ENCODE assay signal across 8 mouse cellular contexts in genomic region chr8:126592381-126592770, GRCm38 (mm10). TPM values are rescaled to one million over a fixed set of nuclear protein-coding genes. Genes with fewer than 3 reads are reported as not detected.
A peak's percentile ranks its signal among the peaks of the same experiment; 100 is the strongest.
DNase-seq lines count a peak whose midpoint lies in the region; ATAC-seq and TF ChIP-seq lines count a peak whose summit lies in the region.

No protein-coding gene starts in this region.

- TF ChIP-seq CTCF in stomach, postnatal 0 days (IDR thresholded peaks at IDR 0.05; ENCODE audit: low read depth): no peak

- peaks cover 45% of the 10 kb centered on the region for H3K4me1 ChIP-seq in embryonic facial prominence, embryonic 14.5 days (ENCODE audit: control insufficient read depth, insufficient read depth, low read length)
- H3K4me1 ChIP-seq in hindbrain, embryonic 13.5 days (replicated peaks): peaks cover 68% of the 10 kb centered on the region
- H3K4me1 ChIP-seq in stomach, postnatal 0 days (replicated peaks; ENCODE audit: control insufficient read depth, insufficient read depth): peaks cover 10% of the 10 kb centered on the region

- peaks cover 48% of the 10 kb centered on the region for H3K36me3 ChIP-seq in embryonic facial prominence, embryonic 14.5 days (ENCODE audit: control insufficient read depth, insufficient read depth, low read length)
- peaks cover 12% of the 10 kb centered on the region for H3K36me3 ChIP-seq in hindbrain, embryonic 13.5 days
- H3K36me3 ChIP-seq in stomach, postnatal 0 days (ENCODE audit: control insufficient read depth, insufficient read depth, low read length): peaks cover 25% of the 10 kb centered on the region; the same call in 1 of the 2 replicates

- no peaks in the 10 kb centered on the region for H3K9me3 ChIP-seq in embryonic facial prominence, embryonic 14.5 days (ENCODE audit: control insufficient read depth, low read length)
- no peaks in the 10 kb centered on the region for H3K9me3 ChIP-seq in hindbrain, embryonic 13.5 days
- H3K9me3 ChIP-seq in stomach, postnatal 0 days (ENCODE audit: control insufficient read depth, low read length): no peaks in the 10 kb centered on the region

- H3K9ac ChIP-seq in embryonic facial prominence, embryonic 14.5 days (ENCODE audit: low read depth, low read length): peak overlapping the region; percentile 100
- peak overlapping the region; percentile 100 for H3K9ac ChIP-seq in hindbrain, embryonic 13.5 days
- peak overlapping the region; percentile 100 for H3K9ac ChIP-seq in stomach, postnatal 0 days (ENCODE audit: low read length)

- no peak for TF ChIP-seq EP300 in stomach, postnatal 0 days (optimal IDR thresholded peaks at IDR 0.05)

- DNase-seq in CD4-positive, CD25-positive, alpha-beta regulatory T cell, adult 2 months (ENCODE audit: low read depth, low spot score): peak; percentile 61
- peak; percentile 48 for DNase-seq in right cerebral cortex, postnatal 25 days
- DNase-seq in right cerebral cortex, adult 2 months (ENCODE audit: low spot score in 2 of 2): no peak
- DNase-seq in embryonic facial prominence, embryonic 14.5 days (ENCODE audit: low spot score): no peak
- DNase-seq in lung, postnatal 10 days: peak; percentile 51
- no peak for DNase-seq in stomach, postnatal 0 days (ENCODE audit: low spot score)

- H3K4me2 ChIP-seq in embryonic facial prominence, embryonic 14.5 days (ENCODE audit: low read depth, low read length): peak overlapping the region; percentile 95
- H3K4me2 ChIP-seq in hindbrain, embryonic 13.5 days: peak overlapping the region; percentile 100
- peak overlapping the region; percentile 91 for H3K4me2 ChIP-seq in stomach, postnatal 0 days (replicated peaks; ENCODE audit: low read depth)

- H3K4me3 ChIP-seq in embryonic facial prominence, embryonic 14.5 days (ENCODE audit: low read depth, low read length): peak overlapping the region; percentile 99
- H3K4me3 ChIP-seq in hindbrain, embryonic 13.5 days: peak overlapping the region; percentile 100
- peak overlapping the region; percentile 100 for H3K4me3 ChIP-seq in stomach, postnatal 0 days (ENCODE audit: low read depth, low read length)

- H3K27ac ChIP-seq in embryonic facial prominence, embryonic 14.5 days (replicated peaks; ENCODE audit: low read depth, low read length): peak overlapping the region; percentile 100
- peak overlapping the region; percentile 99 for H3K27ac ChIP-seq in hindbrain, embryonic 13.5 days
- peak overlapping the region; percentile 100 for H3K27ac ChIP-seq in stomach, postnatal 0 days (replicated peaks)

- ATAC-seq in CD4-positive, CD25-positive, alpha-beta regulatory T cell, adult 4 months: no peak
- ATAC-seq in embryonic facial prominence, embryonic 14.5 days (ENCODE audit: low read depth): no peak
- no peak for ATAC-seq in hindbrain, embryonic 13.5 days (ENCODE audit: low FRiP score)
- ATAC-seq in stomach, postnatal 0 days (ENCODE audit: low FRiP score, low TSS enrichment): no peak

- H3K27me3 ChIP-seq in embryonic facial prominence, embryonic 14.5 days (replicated peaks; ENCODE audit: control insufficient read depth, insufficient read depth, low read length): no peaks in the 10 kb centered on the region
- no peaks in the 10 kb centered on the region for H3K27me3 ChIP-seq in hindbrain, embryonic 13.5 days
- H3K27me3 ChIP-seq in stomach, postnatal 0 days (ENCODE audit: control insufficient read depth, insufficient read depth, low read length): no peaks in the 10 kb centered on the region

- 0% methylated on average over 19 of the region's 45 CpGs for WGBS in embryonic facial prominence, embryonic 14.5 days
- WGBS in hindbrain, embryonic 13.5 days: under 1% methylated on average over 41 of the region's 45 CpGs
- WGBS in stomach, postnatal 0 days: 0% methylated on average over 45 of the region's 45 CpGs

RNA-seq across cellular contexts. Expression of gene Irf2bp2, which starts 1.4 kb away (rescaled TPM):
- 10 to 100 TPM; 15.5 to 22.4 TPM for polyA plus RNA-seq in CD4-positive, CD25-positive, alpha-beta regulatory T cell, adult 4 months (2017; shearing (Covaris generic))
- 10.6 and 10.7 TPM in 2 replicates for polyA plus RNA-seq in embryonic facial prominence, embryonic 14.5 days (2014; fragmentation: Nextera tagmentation; extraction: Ambion mirVana)
- 9.0 TPM in 2 replicates for polyA plus RNA-seq in hindbrain, embryonic 13.5 days (2015; fragmentation: Nextera tagmentation; extraction: Ambion mirVana)
- 10.1 and 10.2 TPM in 2 replicates for polyA plus RNA-seq in stomach, postnatal 0 days (2015; fragmentation: Nextera tagmentation; extraction: Ambion mirVana)

Comparison
In these comparisons a context has a peak if more than half of its experiments do, and no peak if none do; other contexts are left out.
1. DNase-seq: peak in CD4-positive, CD25-positive, alpha-beta regulatory T cell, adult 2 months (single experiment), right cerebral cortex, postnatal 25 days (single experiment) and lung, postnatal 10 days (single experiment); none in right cerebral cortex, adult 2 months (0 of 2), embryonic facial prominence, embryonic 14.5 days (single experiment) and stomach, postnatal 0 days (single experiment).
2. Peak in every context shown above with its lines, with median percentiles within 50 percentile points of each other: H3K27ac ChIP-seq, H3K4me2 ChIP-seq, H3K4me3 ChIP-seq and H3K9ac ChIP-seq.